Mouse (Mus musculus): ENCODE data around the gene Babam1. TPM values are rescaled to one million over a fixed set of nuclear protein-coding genes. Genes with fewer than 3 reads are reported as not detected.
"Not testable (repeated sequence)": the region's sequence is repeated elsewhere in the genome, so short reads cannot be mapped to it uniquely, and the experiment has no call there.

Gene Babam1
- polyA plus RNA-seq, 1 experiment from 2014 or later, result 106 TPM

DNA sequence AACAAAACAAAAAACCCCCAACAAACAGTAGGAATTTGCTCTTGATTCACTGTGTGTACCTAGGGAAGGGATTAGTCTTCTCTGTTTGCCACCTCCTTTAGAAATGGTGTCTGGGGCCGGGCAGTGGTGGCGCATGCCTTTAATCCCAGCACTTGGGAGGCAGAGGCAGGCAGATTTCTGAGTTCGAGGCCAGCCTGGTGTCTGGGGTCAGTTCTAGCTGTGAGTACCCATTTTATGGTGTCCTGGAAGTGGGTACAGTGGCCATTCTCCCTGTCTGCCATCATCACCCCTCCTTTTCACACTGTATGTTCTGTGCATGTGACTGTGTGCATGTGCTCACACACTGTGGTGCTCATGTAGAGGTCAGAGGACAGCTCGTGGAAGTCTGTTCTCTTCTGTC lies 11.6 kb downstream of the Babam1 start:
- Histone ChIP-seq H3K4me1 (peaks cover 24% of the 10 kb centered on the region), H3K36me3 (peaks cover 24% of the 10 kb centered on the region), H3K27me3 (no peaks in the 10 kb centered on the region), H3K9me3 (replicated peaks) (no peaks in the 10 kb centered on the region), H3K9ac (no peak overlapping the region), H3K4me3 (replicated peaks) (no peak overlapping the region), H3K27ac (replicated peaks) (no peak overlapping the region), H3K4me2 (replicated peaks) (no peak overlapping the region)
- 95% methylated on average over 4 of the region's 4 CpGs for WGBS
- no peak for ATAC-seq (ENCODE audit: insufficient number of reproducible peaks, low FRiP score, low TSS enrichment, low read depth)

DNA sequence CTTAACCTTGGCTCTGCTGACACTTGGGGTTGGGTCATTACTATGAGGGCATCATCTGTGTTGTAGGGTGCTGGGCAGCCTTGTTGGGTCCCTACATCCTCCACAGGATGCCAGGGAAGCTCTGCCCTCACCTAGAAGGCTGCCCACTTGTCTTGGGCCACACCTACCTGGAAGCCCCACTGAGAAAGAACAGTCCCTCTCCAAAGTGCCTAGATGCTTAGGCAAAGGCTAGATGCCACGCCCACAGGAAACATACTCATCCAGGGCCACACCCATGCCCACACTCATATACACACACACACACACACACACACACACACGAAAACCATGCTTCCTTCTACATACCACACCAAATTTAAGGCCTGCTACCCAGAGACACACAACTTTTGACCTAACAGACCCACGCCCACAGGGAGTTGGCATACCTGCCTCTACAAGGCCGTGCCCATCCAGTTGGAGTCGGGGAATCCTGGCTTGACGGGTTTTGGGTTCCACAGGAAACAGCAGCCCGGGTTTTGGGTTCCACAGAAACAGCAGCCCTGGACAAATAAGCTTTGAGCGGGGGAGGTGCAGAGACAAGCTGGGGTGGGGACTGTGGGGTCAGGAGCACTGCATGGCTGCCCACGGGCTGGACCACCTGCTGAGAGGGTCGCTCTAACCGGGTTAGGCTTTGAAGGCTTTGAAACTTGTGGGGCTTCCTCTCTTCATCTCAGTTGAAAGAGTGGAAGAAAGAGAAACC lies 15.0 kb downstream of the Babam1 start:
- Histone ChIP-seq H3K27ac (replicated peaks) (no peak overlapping the region), H3K4me2 (replicated peaks) (no peak overlapping the region), H3K27me3 (no peaks in the 10 kb centered on the region), H3K4me3 (replicated peaks) (no peak overlapping the region), H3K36me3 (peaks cover 23% of the 10 kb centered on the region), H3K9me3 (replicated peaks) (no peaks in the 10 kb centered on the region), H3K4me1 (peaks cover 10% of the 10 kb centered on the region), H3K9ac (no peak overlapping the region)
- 39% methylated on average over 11 of the region's 11 CpGs for WGBS
- ATAC-seq (ENCODE audit: insufficient number of reproducible peaks, low FRiP score, low TSS enrichment, low read depth), result no peak

DNA sequence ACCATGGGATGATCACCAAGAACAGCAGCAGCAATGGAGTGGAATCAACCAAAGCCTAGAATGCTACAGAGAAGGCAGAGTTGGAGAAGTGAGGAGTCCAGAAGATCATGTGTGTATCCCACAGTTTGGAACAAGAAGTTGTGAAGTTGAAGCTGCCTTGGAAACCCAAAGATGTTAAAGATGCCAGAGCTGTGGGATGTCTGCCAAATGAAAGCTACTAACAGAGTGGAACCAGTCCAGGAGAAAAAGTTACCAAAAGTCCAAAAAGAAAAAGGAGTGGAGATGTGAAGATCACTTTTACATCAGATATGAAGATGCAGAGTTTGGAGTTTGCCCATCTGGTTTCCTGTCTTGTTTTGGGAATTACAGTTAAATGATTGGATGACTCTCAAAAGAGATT lies 25.5 kb downstream of the Babam1 start:
- Histone ChIP-seq H3K9me3 (replicated peaks) (no peaks in the 10 kb centered on the region), H3K27ac (replicated peaks) (no peak overlapping the region), H3K9ac (no peak overlapping the region), H3K4me1 (no peaks in the 10 kb centered on the region), H3K4me3 (replicated peaks) (no peak overlapping the region), H3K27me3 (no peaks in the 10 kb centered on the region), H3K36me3 (no peaks in the 10 kb centered on the region), H3K4me2 (replicated peaks) (no peak overlapping the region)
- ATAC-seq (ENCODE audit: insufficient number of reproducible peaks, low FRiP score, low TSS enrichment, low read depth), result no peak

DNA sequence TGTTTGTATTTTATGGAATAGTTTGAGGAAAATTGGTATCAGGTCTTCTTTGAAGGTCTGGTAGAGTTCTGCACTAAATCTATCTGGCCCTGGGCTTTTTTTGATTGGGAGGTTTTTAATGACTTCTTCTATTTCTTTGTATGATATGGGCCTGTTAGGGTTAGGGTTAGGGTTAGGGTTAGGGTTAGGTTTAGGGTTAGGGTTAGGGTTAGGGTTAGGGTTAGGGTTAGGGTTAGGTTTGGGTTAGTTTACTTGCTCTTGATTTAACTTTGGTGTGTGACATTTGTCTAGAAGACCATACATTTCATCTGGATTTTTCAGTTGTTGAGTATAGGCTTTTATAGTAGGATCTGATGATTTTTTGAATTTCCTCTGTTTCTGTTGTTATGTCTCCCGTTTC lies 36.3 kb downstream of the Babam1 start:
- ATAC-seq (ENCODE audit: insufficient number of reproducible peaks, low FRiP score, low TSS enrichment, low read depth), result not testable (repeated sequence)
- WGBS, result 75% methylated on average over 1 of the region's 1 CpGs

DNA sequence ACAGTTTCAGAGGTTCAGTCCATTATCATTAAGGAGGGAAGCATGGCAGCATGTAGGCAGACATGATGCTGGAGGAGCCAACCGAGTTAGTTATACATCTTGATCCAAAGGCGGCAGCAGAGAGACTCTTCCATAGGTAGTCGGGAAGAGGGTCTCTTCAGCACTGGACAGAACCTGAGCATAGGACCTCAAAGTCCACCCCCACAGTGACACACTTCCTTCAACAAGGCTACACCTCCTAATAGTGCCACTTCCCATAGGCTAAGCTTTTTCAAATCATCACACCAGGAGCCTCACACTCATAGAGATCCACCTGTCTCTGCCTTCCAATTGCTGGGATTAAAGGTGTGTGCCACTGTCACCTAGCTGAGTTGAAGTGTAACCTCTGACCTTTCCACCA lies 40.4 kb downstream of the Babam1 start:
- Histone ChIP-seq H3K27me3 (peaks cover 3% of the 10 kb centered on the region; the same call in 1 of the 2 replicates), H3K36me3 (no peaks in the 10 kb centered on the region), H3K4me1 (no peaks in the 10 kb centered on the region), H3K4me2 (replicated peaks) (no peak overlapping the region), H3K9ac (no peak overlapping the region), H3K9me3 (replicated peaks) (no peaks in the 10 kb centered on the region), H3K27ac (replicated peaks) (no peak overlapping the region), H3K4me3 (replicated peaks) (no peak overlapping the region)
- ATAC-seq (ENCODE audit: insufficient number of reproducible peaks, low FRiP score, low TSS enrichment, low read depth), result no peak
- WGBS, result 54% methylated on average over 3 of the region's 3 CpGs

More for the DNA sequence above, 36.3 kb downstream of the Babam1 start:
- not testable (repeated sequence) for H3K36me3 ChIP-seq; H3K9me3 ChIP-seq (replicated peaks); H3K4me1 ChIP-seq; H3K4me2 ChIP-seq (replicated peaks); H3K9ac ChIP-seq; H3K27me3 ChIP-seq; H3K4me3 ChIP-seq (replicated peaks); H3K27ac ChIP-seq (replicated peaks)

DNA sequence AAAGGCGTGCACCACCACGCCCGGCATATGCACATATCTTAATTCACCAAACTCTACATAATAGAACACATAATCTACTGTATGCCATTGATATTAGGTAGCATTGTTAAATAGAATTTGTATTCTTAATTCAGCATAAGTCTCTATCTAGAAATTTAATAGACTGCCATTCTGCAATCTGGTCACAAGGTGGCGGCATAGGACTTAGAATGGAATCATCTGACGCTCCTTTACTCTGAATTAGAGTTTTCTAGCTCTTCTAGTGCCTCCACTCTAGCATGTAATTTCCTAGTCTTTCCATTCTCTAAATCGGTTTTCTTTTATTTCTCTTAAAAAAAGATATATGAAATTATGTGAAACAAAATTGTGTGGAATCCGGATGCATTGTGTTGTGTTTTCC lies 44.7 kb downstream of the Babam1 start:
- H3K27me3 ChIP-seq, result peaks cover 4% of the 10 kb centered on the region
- H3K9ac ChIP-seq, result no peak overlapping the region
- no peak overlapping the region for H3K4me3 ChIP-seq (replicated peaks)
- under 1% methylated on average over 7 of the region's 7 CpGs for WGBS
- no peaks in the 10 kb centered on the region for H3K4me1 ChIP-seq
- ATAC-seq (ENCODE audit: insufficient number of reproducible peaks, low FRiP score, low TSS enrichment, low read depth), result no peak
- no peak overlapping the region for H3K4me2 ChIP-seq (replicated peaks)
- H3K27ac ChIP-seq (replicated peaks), result no peak overlapping the region
- H3K9me3 ChIP-seq (replicated peaks), result no peaks in the 10 kb centered on the region
- no peaks in the 10 kb centered on the region for H3K36me3 ChIP-seq

DNA sequence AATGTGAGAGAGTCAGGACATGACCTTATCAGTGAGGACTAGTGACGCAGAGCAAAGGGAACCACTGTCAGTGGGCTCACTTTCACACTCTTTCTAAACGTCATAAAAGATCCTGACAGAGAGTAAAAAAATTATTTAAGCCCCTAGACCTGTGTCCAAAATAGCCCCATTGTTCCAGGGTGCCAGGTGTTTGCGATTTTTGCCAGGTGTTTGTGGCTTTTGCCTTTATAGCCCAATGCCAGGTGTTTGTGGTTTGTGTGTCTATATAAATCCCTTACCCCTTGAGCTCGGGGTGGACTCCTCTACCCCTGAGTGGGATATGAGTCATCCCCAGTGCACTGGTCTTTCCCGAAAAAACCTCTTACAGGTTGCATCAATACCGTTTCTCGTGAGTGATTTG lies 48.4 kb downstream of the Babam1 start:
- no peak for ATAC-seq (ENCODE audit: insufficient number of reproducible peaks, low FRiP score, low TSS enrichment, low read depth)
- Histone ChIP-seq H3K36me3 (no peaks in the 10 kb centered on the region), H3K4me1 (no peaks in the 10 kb centered on the region), H3K27ac (replicated peaks) (no peak overlapping the region), H3K9ac (no peak overlapping the region), H3K9me3 (replicated peaks) (no peaks in the 10 kb centered on the region), H3K27me3 (peaks cover 4% of the 10 kb centered on the region), H3K4me3 (replicated peaks) (no peak overlapping the region), H3K4me2 (replicated peaks) (no peak overlapping the region)
- 72% methylated on average over 7 of the region's 7 CpGs for WGBS

DNA sequence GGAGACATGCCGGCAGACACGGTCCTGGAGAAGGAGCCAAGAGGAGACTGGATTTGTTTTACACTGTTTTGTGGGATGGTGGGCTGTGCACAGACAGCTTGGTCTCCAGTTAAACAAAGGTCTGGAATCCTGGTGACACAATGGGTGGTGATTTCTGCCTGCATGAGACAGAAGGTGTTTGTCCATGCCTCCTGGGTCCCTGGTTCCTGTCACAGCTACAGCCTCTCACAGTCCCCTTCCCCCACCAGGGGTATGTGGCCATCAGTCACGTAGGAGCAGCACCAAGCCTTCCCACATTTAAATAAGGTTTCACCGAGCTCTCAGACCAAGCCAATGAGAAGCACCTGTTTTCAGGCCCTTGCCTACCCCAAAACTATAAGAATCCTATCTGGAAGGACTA lies 54.7 kb downstream of the Babam1 start:
- Histone ChIP-seq H3K9ac (no peak overlapping the region), H3K4me1 (no peaks in the 10 kb centered on the region), H3K4me2 (replicated peaks) (no peak overlapping the region), H3K36me3 (0 out of 2 replicates have a peak, but pooled peaks cover 2% of the 10 kb centered on the region), H3K27ac (replicated peaks) (no peak overlapping the region), H3K27me3 (no peaks in the 10 kb centered on the region), H3K9me3 (replicated peaks) (no peaks in the 10 kb centered on the region), H3K4me3 (replicated peaks) (no peak overlapping the region)
- no peak for ATAC-seq (ENCODE audit: insufficient number of reproducible peaks, low FRiP score, low TSS enrichment, low read depth)
- 65% methylated on average over 4 of the region's 4 CpGs for WGBS

DNA sequence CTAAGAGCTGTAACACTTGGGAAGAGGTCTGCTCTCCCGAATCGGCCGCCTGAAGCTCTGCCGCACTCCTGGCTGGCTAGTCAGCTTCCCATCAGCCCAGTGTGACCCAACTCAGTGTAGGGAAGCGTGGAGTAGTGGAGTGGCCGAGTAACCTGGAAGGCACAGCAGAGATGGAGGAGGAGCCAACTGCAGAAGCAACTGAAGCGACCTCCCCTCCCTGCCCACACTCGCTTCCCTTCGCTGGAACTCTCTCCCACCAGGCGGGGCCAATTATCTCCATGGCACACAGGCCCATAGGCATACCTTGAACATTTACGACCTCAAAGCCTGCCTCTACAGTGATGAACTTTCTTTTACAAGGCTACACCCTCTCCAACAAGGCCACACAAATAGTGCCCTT lies 55.1 kb downstream of the Babam1 start:
- Histone ChIP-seq H3K4me2 (replicated peaks) (no peak overlapping the region), H3K4me3 (replicated peaks) (no peak overlapping the region), H3K27me3 (no peaks in the 10 kb centered on the region), H3K36me3 (0 out of 2 replicates have a peak, but pooled peaks cover 2% of the 10 kb centered on the region), H3K4me1 (no peaks in the 10 kb centered on the region), H3K9me3 (replicated peaks) (no peaks in the 10 kb centered on the region), H3K9ac (no peak overlapping the region), H3K27ac (replicated peaks) (no peak overlapping the region)
- 35% methylated on average over 11 of the region's 11 CpGs for WGBS
- no peak for ATAC-seq (ENCODE audit: insufficient number of reproducible peaks, low FRiP score, low TSS enrichment, low read depth)

DNA sequence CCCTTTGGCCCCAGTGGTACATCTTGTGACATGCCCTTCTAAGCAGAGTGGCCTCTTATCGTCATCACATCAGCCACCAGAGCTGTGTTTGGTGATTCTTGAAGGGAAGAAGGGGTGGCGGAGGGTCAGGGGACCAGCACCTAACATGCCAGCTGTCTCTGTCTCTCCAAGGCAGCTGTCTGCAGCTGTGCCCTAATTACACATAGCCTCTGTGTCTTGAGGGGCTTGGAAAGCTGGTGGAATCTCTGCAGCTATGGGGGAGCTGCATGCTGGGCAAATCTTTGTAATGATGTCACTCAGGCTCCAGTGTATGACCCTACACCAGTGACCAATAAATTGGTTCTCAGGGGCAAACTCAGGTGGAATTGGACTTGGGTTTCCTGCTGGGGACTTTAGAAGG lies 56.0 kb downstream of the Babam1 start:
- H3K9ac ChIP-seq, result no peak overlapping the region
- WGBS, result 60% methylated on average over 2 of the region's 2 CpGs
- H3K4me2 ChIP-seq (replicated peaks), result no peak overlapping the region
- H3K4me1 ChIP-seq, result 0 out of 2 replicates have a peak, but pooled peaks cover 4% of the 10 kb centered on the region
- H3K9me3 ChIP-seq (replicated peaks), result no peaks in the 10 kb centered on the region
- no peak overlapping the region for H3K4me3 ChIP-seq (replicated peaks)
- no peaks in the 10 kb centered on the region for H3K27me3 ChIP-seq
- peak; percentile 55; the same call in 1 of the 2 replicates for ATAC-seq (ENCODE audit: insufficient number of reproducible peaks, low FRiP score, low TSS enrichment, low read depth)
- peaks cover 7% of the 10 kb centered on the region; the same call in 1 of the 2 replicates for H3K36me3 ChIP-seq
- H3K27ac ChIP-seq (replicated peaks), result no peak overlapping the region

All from embryonic facial prominence, embryonic 15.5 days (tissue).